Mouse (Mus musculus): ENCODE measurements around the gene Hist1h2ak. TPM values are rescaled to one million over a fixed set of nuclear protein-coding genes. Genes with fewer than 3 reads are reported as not detected.
"Not testable (repeated sequence)": the region's sequence is repeated elsewhere in the genome, so short reads cannot be mapped to it uniquely, and the experiment has no call there.

Hist1h2ak gene
- polyA plus RNA-seq, 1 experiment = 72.9 TPM

- Histone ChIP-seq H3K4me3 (replicated peaks) (no peak overlapping the region), H3K4me1 (peaks cover 36% of the 10 kb centered on the region), H3K9me3 (no peaks in the 10 kb centered on the region), H3K36me3 (replicated peaks; ENCODE audit: low read length) (no peaks in the 10 kb centered on the region), H3K27me3 (replicated peaks) (no peaks in the 10 kb centered on the region)
- no peak for TF ChIP-seq GATA1 (IDR thresholded peaks at IDR 0.05; ENCODE audit: borderline replicate concordance, low read length)
Measured at GRCm38 (mm10) chr13:21755707-21756106, 2.1 kb upstream of the Hist1h2ak start.

GRCm38 (mm10) chr13:21754294-21755001, 821 bp upstream of the Hist1h2ak start:
- H3K27me3 ChIP-seq (replicated peaks); H3K36me3 ChIP-seq (replicated peaks; ENCODE audit: low read length); H3K9me3 ChIP-seq: not testable (repeated sequence)
- Histone ChIP-seq H3K4me3 (replicated peaks) (peak overlapping the region; percentile 85), H3K4me1 (peaks cover 49% of the 10 kb centered on the region)

GRCm38 (mm10) chr13:21753051-21753523, 540 bp downstream of the Hist1h2ak start:
- TF ChIP-seq FLI1 (IDR thresholded peaks at IDR 0.05; ENCODE audit: low read length) = no peak
- TF ChIP-seq GATA1 (IDR thresholded peaks at IDR 0.05; ENCODE audit: borderline replicate concordance, low read length) = no peak
- Histone ChIP-seq H3K27me3 (replicated peaks) (no peaks in the 10 kb centered on the region), H3K4me1 (peaks cover 54% of the 10 kb centered on the region), H3K9me3 (no peaks in the 10 kb centered on the region), H3K4me3 (replicated peaks) (peak overlapping the region; percentile 86), H3K36me3 (replicated peaks; ENCODE audit: low read length) (no peaks in the 10 kb centered on the region)

- Histone ChIP-seq H3K4me3 (replicated peaks) (peak overlapping the region; percentile 39), H3K36me3 (replicated peaks; ENCODE audit: low read length) (no peaks in the 10 kb centered on the region)
Measured at GRCm38 (mm10) chr13:21752356-21752755, 1.3 kb downstream of the Hist1h2ak start.

GRCm38 (mm10) chr13:21751827-21752226, 1.8 kb downstream of the Hist1h2ak start:
- Histone ChIP-seq H3K4me3 (replicated peaks) (no peak overlapping the region), H3K27me3 (replicated peaks) (no peaks in the 10 kb centered on the region), H3K36me3 (replicated peaks; ENCODE audit: low read length) (no peaks in the 10 kb centered on the region), H3K9me3 (no peaks in the 10 kb centered on the region), H3K4me1 (peaks cover 60% of the 10 kb centered on the region)
- TF ChIP-seq GATA1 (IDR thresholded peaks at IDR 0.05; ENCODE audit: borderline replicate concordance, low read length) = no peak
- no peak for TF ChIP-seq FLI1 (IDR thresholded peaks at IDR 0.05; ENCODE audit: low read length)

More at GRCm38 (mm10) chr13:21752356-21752755, 1.3 kb downstream of the Hist1h2ak start:
- Histone ChIP-seq H3K4me1 (peaks cover 58% of the 10 kb centered on the region), H3K9me3 (no peaks in the 10 kb centered on the region), H3K27me3 (replicated peaks) (no peaks in the 10 kb centered on the region)
- no peak for TF ChIP-seq GATA1 (IDR thresholded peaks at IDR 0.05; ENCODE audit: borderline replicate concordance, low read length)
- no peak for TF ChIP-seq FLI1 (IDR thresholded peaks at IDR 0.05; ENCODE audit: low read length)

GRCm38 (mm10) chr13:21751417-21751816, 2.2 kb downstream of the Hist1h2ak start:
- H3K27me3 ChIP-seq (replicated peaks) = no peaks in the 10 kb centered on the region
- TF ChIP-seq GATA1 (IDR thresholded peaks at IDR 0.05; ENCODE audit: borderline replicate concordance, low read length) = no peak
- no peak for TF ChIP-seq FLI1 (IDR thresholded peaks at IDR 0.05; ENCODE audit: low read length)
- H3K36me3 ChIP-seq (replicated peaks; ENCODE audit: low read length) = no peaks in the 10 kb centered on the region
- no peaks in the 10 kb centered on the region for H3K9me3 ChIP-seq
- peaks cover 60% of the 10 kb centered on the region for H3K4me1 ChIP-seq
- no peak overlapping the region for H3K4me3 ChIP-seq (replicated peaks)

- H3K4me1 ChIP-seq = peaks cover 60% of the 10 kb centered on the region
- H3K9me3 ChIP-seq; H3K36me3 ChIP-seq (replicated peaks; ENCODE audit: low read length); H3K27me3 ChIP-seq (replicated peaks): not testable (repeated sequence)
- peak within 1 kb of the TSS; percentile 87 for H3K4me3 ChIP-seq (replicated peaks)
Measured at GRCm38 (mm10) chr13:21750159-21751017, 3.2 kb downstream of the Hist1h2ak start, which contains the start of gene Hist1h4k. Gene Hist1h4k (minus strand): TSS chr13:21750505.

- peaks cover 56% of the 10 kb centered on the region for H3K4me1 ChIP-seq
- no peaks in the 10 kb centered on the region for H3K9me3 ChIP-seq
- TF ChIP-seq GATA1 (IDR thresholded peaks at IDR 0.05; ENCODE audit: borderline replicate concordance, low read length) (no peak), FLI1 (IDR thresholded peaks at IDR 0.05; ENCODE audit: low read length) (no peak)
- H3K4me3 ChIP-seq (replicated peaks) = peak overlapping the region; percentile 87
- no peaks in the 10 kb centered on the region for H3K36me3 ChIP-seq (replicated peaks; ENCODE audit: low read length)
- H3K27me3 ChIP-seq (replicated peaks) = no peaks in the 10 kb centered on the region
Measured at GRCm38 (mm10) chr13:21749387-21750158, 4.1 kb downstream of the Hist1h2ak start.

GRCm38 (mm10) chr13:21745006-21745405, 8.6 kb downstream of the Hist1h2ak start:
- Histone ChIP-seq H3K27me3 (replicated peaks) (no peaks in the 10 kb centered on the region), H3K4me3 (replicated peaks) (no peak overlapping the region), H3K4me1 (peaks cover 21% of the 10 kb centered on the region), H3K9me3 (no peaks in the 10 kb centered on the region), H3K36me3 (replicated peaks; ENCODE audit: low read length) (no peaks in the 10 kb centered on the region)
- TF ChIP-seq GATA1 (IDR thresholded peaks at IDR 0.05; ENCODE audit: borderline replicate concordance, low read length) = no peak
- TF ChIP-seq FLI1 (IDR thresholded peaks at IDR 0.05; ENCODE audit: low read length) = no peak

- not testable (repeated sequence) for H3K9me3 ChIP-seq; H3K27me3 ChIP-seq (replicated peaks); H3K36me3 ChIP-seq (replicated peaks; ENCODE audit: low read length)
- Histone ChIP-seq H3K4me3 (replicated peaks) (peak within 1 kb of the TSS; percentile 88), H3K4me1 (peaks cover 48% of the 10 kb centered on the region)
Measured at GRCm38 (mm10) chr13:21734906-21735767, 18.5 kb downstream of the Hist1h2ak start, which contains the start of gene Hist1h4j. Gene Hist1h4j (plus strand): TSS chr13:21735064.
